Mouse (Mus musculus) mouse trophoblast stem cell (cell line): ENCODE measurements at regions not wholly inside any gene's neighbourhood (a gene's known extent, or its start where the extent isn't known, plus 50 kb on each side); places are given as distances from the start of the nearest gene placed in this dataset.

Experiments used
- in situ Hi-C, 2 experiments: fragments of 300-500 bp; cut with MseI, MboI; formaldehyde crosslinking; loops; 2 replicates in 1 of 2; 3 replicates in 1 of 2; pipeline ENCODE4 v1.15.1; 2025

GRCm38 (mm10) chr4:142381168-142381567, 142.0 kb upstream of the Kazn start:
- in situ Hi-C loops: no loop called here

GRCm38 (mm10) chr4:142378452-142378851, 139.3 kb upstream of the Kazn start:
- in situ Hi-C loops: no loop called here

DNA sequence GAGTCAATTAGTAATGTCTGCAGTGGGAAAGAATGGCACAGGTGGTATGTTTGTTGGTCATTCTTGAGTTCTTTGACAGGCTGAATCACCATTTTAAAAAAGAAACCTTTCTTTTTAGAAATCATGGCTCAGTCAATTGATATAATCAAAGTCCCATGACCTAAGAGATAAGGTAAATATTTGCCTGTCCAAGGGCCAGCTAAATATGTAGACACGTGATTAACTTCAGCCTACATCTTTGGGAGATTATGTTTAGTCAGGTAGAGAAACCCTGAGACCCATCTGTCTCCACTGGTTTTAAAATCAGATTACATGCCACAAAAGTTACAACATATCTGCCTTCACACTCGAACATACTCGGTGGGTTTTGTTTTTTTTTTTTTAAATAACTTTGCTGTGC, 128.6 kb upstream of the Kazn start:
- in situ Hi-C loops: no loop called here

DNA sequence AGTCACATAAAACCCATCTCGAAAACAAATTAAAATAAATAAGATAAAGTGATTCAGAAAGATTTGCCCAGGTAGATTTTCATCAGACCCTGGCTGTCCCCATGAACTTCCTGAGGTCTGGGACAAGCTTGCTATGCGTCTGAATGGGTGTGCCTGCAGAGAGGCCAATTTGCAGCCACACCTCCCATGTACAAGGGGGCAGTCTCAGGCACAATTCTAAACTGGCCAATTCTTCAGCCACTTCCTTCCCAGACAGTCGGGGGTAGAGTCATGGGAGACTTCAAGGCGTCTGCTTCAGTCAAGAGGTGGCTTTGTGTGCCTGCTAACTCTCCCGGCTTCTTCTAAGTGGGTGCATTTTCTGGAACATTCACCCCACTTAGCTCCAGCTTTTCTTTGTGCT, 122.9 kb upstream of the Kazn start:
- in situ Hi-C loops: no loop called here

- in situ Hi-C loops: no loop called here
Observed at GRCm38 (mm10) chr4:142358866-142359265, 119.7 kb upstream of the Kazn start.

- in situ Hi-C loops: no loop called here
Observed at GRCm38 (mm10) chr4:142355387-142355786, 116.2 kb upstream of the Kazn start.

DNA sequence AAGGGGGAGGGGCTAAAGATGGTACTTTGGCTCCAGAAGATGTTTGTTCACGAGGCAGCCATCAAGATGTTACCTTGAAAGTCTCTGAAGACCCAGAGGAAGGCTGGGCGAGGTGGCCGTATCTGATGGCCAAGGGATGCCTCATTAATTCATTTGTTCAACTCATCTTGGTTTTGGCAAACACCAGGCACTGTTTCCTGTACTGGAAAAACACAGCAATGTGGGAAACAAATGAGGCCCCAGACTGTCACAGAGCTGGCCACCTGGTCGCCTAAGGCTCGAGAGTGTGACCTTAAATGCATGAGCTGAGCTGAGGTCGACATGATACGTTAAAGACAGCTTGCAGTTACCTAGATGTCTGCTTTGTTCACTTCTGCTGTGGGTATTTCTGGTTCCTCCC, 114.3 kb upstream of the Kazn start:
- in situ Hi-C loops: no loop called here

GRCm38 (mm10) chr4:142351831-142352230, 112.6 kb upstream of the Kazn start:
- in situ Hi-C loops: no loop called here

DNA sequence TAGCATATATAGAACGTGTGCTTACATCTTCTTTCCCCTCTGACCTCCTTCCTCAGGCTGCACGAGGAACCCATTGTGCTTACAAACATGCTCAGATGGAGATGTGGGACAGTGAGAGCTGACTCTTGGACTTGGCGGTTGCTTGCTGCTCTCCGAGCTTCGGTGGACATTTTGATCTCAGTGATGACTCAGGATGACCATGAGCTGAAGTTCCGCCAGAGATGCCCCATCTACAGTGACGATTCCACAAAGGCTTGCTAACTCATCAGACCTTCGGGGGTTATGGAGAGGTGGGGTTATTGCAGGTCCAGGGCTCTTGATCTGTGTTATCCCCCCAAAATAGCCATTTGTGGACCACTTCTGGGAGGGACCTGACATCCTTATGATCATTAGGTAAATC, 111.8 kb upstream of the Kazn start:
- in situ Hi-C loops: no loop called here

- in situ Hi-C loops: no loop called here
Observed at GRCm38 (mm10) chr4:142348910-142349309, 109.7 kb upstream of the Kazn start.

DNA sequence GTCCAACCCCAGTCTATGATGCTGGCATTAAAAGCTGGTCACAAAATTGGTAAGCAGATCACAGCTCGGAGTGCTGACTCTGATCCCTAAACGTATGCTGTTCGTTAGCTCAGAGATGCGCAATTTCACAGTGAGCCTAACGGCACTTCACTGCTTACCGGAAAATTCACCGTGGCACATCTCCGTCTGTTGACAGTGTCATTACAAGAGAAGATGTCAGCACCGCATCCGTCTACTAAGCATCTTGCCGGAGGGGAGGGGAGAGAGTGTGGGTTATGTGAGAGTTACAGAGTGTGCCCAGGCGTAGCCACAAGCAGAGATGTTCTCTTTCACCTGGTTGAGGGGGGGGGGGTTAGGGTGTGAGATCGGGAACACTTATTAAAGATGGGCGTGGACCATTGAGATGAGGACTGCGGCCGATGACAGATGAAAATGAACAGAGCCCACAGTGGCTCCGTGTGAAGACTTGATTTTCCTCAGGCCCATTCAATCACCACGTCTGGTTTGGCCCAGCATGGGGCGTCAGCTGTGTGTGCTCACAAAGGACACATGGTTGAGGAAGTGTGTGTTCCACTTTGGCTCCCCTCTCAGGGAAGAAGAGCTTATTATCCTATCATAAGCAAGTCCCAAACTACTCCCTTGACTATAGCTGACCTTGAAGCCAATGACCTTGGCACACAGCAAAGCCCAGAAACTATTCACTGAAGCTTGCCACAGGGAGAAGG, 103.4 kb upstream of the Kazn start:
- in situ Hi-C loops: loop anchor here in 1 of 2 experiments (5.0 kb wide), 1 partner anchor 75 kb away; no protein-coding TSS in a partner anchor

DNA sequence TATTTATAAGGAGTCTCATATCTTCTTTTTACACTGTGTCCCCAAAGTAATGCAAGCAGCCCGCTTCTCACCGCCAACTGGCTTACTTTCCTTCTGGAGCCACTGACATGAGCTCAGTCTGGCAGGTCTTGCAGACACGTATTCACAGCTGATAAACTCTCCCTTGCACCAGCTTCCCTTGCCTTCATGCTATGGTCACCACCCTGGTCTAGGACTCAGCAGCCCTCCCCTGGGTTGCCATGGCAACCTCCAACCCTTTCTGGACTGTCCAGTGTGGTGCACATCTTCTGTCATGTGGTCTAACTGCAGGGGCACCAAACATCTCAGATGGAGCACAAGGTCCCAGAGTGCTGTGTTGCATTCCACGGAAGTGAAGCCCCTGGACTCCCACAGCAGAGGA, 102.1 kb upstream of the Kazn start:
- in situ Hi-C loops: loop anchor here in 1 of 2 experiments (5.0 kb wide), 1 partner anchor 74 kb away; no protein-coding TSS in a partner anchor

- in situ Hi-C loops: loop anchor here in 1 of 2 experiments (5.0 kb wide), 1 partner anchor 73 kb away; no protein-coding TSS in a partner anchor
Observed at GRCm38 (mm10) chr4:142340057-142340456, 100.9 kb upstream of the Kazn start.

DNA sequence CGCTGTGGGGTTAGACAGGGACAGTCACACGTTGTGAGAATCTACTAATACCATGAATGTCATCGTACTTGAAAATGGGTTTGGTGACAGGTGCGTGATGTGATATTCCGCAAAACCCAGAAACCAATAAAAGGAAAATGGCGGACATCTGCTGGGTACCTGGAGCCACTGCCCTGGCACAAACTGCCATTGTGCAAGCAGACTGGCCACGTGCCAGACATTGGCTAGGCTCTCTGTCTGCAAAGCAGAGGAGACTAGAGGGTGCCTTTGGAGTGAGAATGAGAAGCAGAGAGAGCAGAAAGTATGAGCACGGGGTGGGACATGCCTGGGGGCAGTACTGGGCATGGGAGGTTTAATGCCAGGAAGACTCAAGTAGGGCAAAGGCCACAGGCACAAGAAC, 98.5 kb upstream of the Kazn start:
- in situ Hi-C loops: no loop called here

GRCm38 (mm10) chr4:142336943-142337342, 97.7 kb upstream of the Kazn start:
- in situ Hi-C loops: no loop called here

- in situ Hi-C loops: no loop called here
Observed at GRCm38 (mm10) chr4:142334084-142334483, 94.9 kb upstream of the Kazn start.

DNA sequence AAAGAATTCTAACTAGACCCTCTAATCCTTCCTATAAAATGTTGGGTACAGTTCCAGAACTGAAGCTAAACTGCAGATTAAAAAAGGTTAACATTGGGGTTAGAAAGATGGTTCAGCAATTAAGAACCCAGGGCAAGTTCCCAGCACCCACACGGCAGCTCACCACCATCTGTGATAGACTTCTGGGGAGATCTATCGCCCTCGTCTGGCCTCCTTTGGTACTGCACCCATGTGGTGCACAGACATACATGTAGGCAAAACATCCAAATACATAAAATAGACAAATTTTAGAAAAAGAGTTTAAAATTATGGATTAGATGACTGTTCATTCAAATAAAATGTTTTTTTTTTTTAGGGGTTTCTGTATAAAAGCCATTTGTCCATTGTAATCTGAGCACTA, 91.4 kb upstream of the Kazn start:
- in situ Hi-C loops: no loop called here

DNA sequence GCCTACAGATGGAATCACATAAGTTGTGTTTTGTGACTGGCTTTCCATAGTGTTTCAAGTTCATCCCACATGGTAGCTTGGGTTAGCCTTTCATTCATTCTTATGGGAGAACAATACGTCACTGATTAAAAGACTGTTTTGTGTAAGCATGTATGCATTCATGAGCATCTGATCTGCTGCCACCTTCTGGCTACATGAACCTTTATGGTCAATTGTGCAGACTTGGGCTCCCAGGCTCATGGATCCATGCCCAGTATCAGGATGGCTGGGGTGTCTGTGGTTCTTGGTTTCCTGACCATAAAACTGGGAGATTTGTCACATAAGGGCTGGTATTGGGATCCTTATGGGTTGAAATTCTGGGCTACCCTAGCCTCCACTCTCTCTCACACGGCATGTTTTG, 90.4 kb upstream of the Kazn start:
- in situ Hi-C loops: no loop called here

GRCm38 (mm10) chr4:142326511-142326910, 87.3 kb upstream of the Kazn start:
- in situ Hi-C loops: no loop called here

GRCm38 (mm10) chr4:142321209-142321863, 82.1 kb upstream of the Kazn start:
- in situ Hi-C loops: no loop called here

DNA sequence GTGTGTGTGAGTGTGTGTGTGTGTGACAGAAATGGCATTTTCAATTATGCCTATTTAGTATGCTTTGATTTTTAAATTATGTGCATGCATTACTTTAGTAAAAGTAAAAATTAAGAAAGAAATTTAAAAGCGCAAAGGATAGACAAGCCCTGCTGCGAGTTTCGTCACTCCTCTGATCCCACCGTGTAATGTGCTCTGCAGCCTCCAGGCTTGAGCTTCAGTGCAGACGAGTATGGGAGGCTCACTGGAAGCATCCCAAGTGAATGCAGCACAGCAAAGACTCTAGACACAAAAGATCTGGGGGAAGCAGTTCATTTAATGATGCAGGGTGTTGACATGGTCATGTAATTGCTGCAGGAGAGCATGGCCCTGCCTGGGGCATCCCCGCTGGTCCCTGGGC, 71.1 kb upstream of the Kazn start:
- in situ Hi-C loops: no loop called here

DNA sequence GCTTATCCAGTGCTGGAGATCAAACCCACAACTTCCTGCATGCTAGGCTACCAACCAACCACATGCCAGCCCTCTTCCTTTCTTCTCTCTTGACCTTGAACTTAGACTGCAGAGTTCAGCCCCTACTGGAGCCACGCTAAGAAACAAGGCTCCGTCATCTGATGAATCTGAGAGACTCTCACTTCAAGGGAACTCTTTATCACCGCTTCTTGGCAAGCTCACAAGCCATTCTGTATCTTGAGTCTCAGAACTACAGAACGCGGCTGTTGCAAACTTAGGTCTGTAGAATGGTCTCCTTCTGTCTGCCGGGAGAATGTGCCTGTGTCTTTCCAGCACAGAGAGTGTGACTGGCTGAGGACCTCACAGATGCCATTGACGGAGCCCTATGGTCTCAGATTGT, 69.1 kb upstream of the Kazn start:
- in situ Hi-C loops: no loop called here

GRCm38 (mm10) chr4:142307321-142307720, 68.1 kb upstream of the Kazn start:
- in situ Hi-C loops: no loop called here
